Mouse (Mus musculus) midbrain, embryonic 14.5 days (tissue): Measurements from ENCODE around the gene Sumo2. TPM values are rescaled to one million over a fixed set of nuclear protein-coding genes. Genes with fewer than 3 reads are reported as not detected.
A peak's percentile ranks its signal among the peaks of the same experiment; 100 is the strongest.

Source experiments
- ATAC-seq: fragments of 200-750 bp; cut with Nextera tagmentation; 2 replicates; pipeline ENCODE4 v1.8.0; 2017; ENCODE audit warnings: moderate number of reproducible peaks, moderate library complexity; ENCODE audit not compliant: low FRiP score, low TSS enrichment
- DNase-seq: peaks from one replicate; pipeline ENCODE4 v3.0.0-alpha.2; 2015
- H3K27ac ChIP-seq: fragments of 300-500 bp; sonication (generic); replicated peaks from 2 replicates; pipeline ENCODE4 v1.5.1; 2014; ENCODE audit warnings: mild to moderate bottlenecking, low read depth, low read length, moderate library complexity
- H3K27me3 ChIP-seq: fragments of 300-500 bp; sonication (generic); 2 replicates; pipeline ENCODE4 v1.6.1; 2014; ENCODE audit warnings: low read length, control low read depth, mixed read lengths; ENCODE audit not compliant: control insufficient read depth, insufficient read depth
- H3K36me3 ChIP-seq: fragments of 300-500 bp; sonication (generic); 2 replicates; pipeline ENCODE4 v1.6.1; 2014; ENCODE audit warnings: low read length, control low read depth; ENCODE audit not compliant: control insufficient read depth, insufficient read depth
- H3K4me1 ChIP-seq: fragments of 300-500 bp; sonication (generic); 2 replicates; pipeline ENCODE4 v1.6.1; 2014; ENCODE audit warnings: mild to moderate bottlenecking, antibody characterized with exemption, low read length, control low read depth; ENCODE audit not compliant: control insufficient read depth, insufficient read depth
- H3K4me2 ChIP-seq: fragments of 300-500 bp; sonication (generic); 2 replicates; pipeline ENCODE4 v1.6.1; 2014; ENCODE audit warnings: mild to moderate bottlenecking, low read length, moderate library complexity
- H3K4me3 ChIP-seq: fragments of 300-500 bp; sonication (generic); replicated peaks from 2 replicates; pipeline ENCODE4 v1.5.1; 2014; ENCODE audit warnings: low read depth, low read length
- H3K9ac ChIP-seq: fragments of 300-500 bp; sonication (generic); replicated peaks from 2 replicates; pipeline ENCODE4 v1.6.1; 2014; ENCODE audit warnings: mild to moderate bottlenecking, low read length, moderate library complexity
- H3K9me3 ChIP-seq: fragments of 300-500 bp; sonication (generic); 2 replicates; pipeline ENCODE4 v1.6.1; 2016; ENCODE audit warnings: low read length, control low read depth, mixed read lengths; ENCODE audit not compliant: control insufficient read depth
- WGBS: fragments of 180-500 bp; shearing (Covaris S2); extraction: QIAGEN DNeasy Blood & Tissue Kit; methylation state at CpG from one replicate; pipeline ENCODE4 v1.1.7; 2014; 5-methylcytosine and 5-hydroxymethylcytosine counted together
- polyA plus RNA-seq: library from polyadenylated mRNA; unstranded; fragments of >200 nt; fragmentation: Nextera tagmentation; extraction: Ambion mirVana; gene quantifications from 2 replicates; pipeline ENCODE4 v1.2.1, GENCODE M21; 2014

Sumo2 gene
- polyA plus RNA-seq, result 1,242 and 1,259 TPM in 2 replicates

- Histone ChIP-seq H3K4me2 (peak within 1 kb of the TSS; percentile 77), H3K4me3 (peak within 1 kb of the TSS; percentile 91)
- under 1% methylated on average over 54 of the region's 70 CpGs for WGBS
These were observed at the start of gene Sumo2 for GRCm38 (mm10) chr11:115536038-115536681. Gene Sumo2, minus strand, starts transcription at chr11:115536276.

DNA sequence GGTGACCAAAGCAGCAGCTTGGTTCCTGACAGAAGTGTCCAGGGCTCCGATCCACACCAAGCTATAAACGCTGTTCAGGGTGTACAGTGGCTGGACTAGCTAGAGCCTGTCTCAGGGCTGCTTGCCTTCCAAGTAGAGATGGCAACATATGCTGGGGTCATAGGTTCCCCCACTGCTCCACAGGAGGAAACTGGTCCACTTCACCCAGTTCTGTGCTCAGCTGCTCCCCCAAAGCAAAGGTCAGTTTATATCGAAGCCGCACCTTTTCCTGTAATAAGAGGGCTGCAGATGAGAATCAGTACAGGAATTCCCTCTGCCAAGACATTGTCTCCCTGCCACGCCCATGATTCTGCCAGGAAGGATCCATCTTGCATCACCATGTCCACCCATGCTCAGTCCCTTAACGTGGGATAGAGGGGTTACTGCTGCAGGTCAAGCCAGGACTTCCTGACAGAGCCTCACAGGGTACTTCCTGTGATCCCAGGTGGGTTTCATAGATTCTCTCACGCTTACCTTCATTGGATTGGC lies 49.6 kb upstream of the Sumo2 start:
- Histone ChIP-seq H3K27ac (no peak overlapping the region), H3K27me3 (no peaks in the 10 kb centered on the region), H3K9me3 (no peaks in the 10 kb centered on the region), H3K4me1 (no peaks in the 10 kb centered on the region), H3K4me3 (no peak overlapping the region), H3K9ac (no peak overlapping the region), H3K36me3 (peaks cover 95% of the 10 kb centered on the region), H3K4me2 (no peak overlapping the region)
- WGBS, result 94% methylated on average over 7 of the region's 7 CpGs
- DNase-seq (no peak), ATAC-seq (no peak)

More at GRCm38 (mm10) chr11:115536038-115536681, at the start of gene Sumo2:
- peak within 1 kb of the TSS; percentile 99 for H3K27ac ChIP-seq
- H3K9me3 ChIP-seq, result no peaks in the 10 kb centered on the region
- H3K9ac ChIP-seq, result peak within 1 kb of the TSS; percentile 87
- H3K4me1 ChIP-seq, result peaks cover 16% of the 10 kb centered on the region
- peaks cover 31% of the 10 kb centered on the region for H3K36me3 ChIP-seq
- no peaks in the 10 kb centered on the region for H3K27me3 ChIP-seq
- ATAC-seq, result peak; percentile 88
- DNase-seq, result peak; percentile 99

- no peak overlapping the region for H3K27ac ChIP-seq
- no peak for ATAC-seq
- no peaks in the 10 kb centered on the region for H3K9me3 ChIP-seq
- WGBS, result 88% methylated on average over 10 of the region's 10 CpGs
- H3K9ac ChIP-seq, result no peak overlapping the region
- no peak overlapping the region for H3K4me3 ChIP-seq
- DNase-seq, result no peak
- no peaks in the 10 kb centered on the region for H3K27me3 ChIP-seq
- no peak overlapping the region for H3K4me2 ChIP-seq
- no peaks in the 10 kb centered on the region for H3K4me1 ChIP-seq
- H3K36me3 ChIP-seq, result peaks cover 93% of the 10 kb centered on the region
These were observed 48.4 kb upstream of the Sumo2 start for GRCm38 (mm10) chr11:115584376-115585073.

DNA sequence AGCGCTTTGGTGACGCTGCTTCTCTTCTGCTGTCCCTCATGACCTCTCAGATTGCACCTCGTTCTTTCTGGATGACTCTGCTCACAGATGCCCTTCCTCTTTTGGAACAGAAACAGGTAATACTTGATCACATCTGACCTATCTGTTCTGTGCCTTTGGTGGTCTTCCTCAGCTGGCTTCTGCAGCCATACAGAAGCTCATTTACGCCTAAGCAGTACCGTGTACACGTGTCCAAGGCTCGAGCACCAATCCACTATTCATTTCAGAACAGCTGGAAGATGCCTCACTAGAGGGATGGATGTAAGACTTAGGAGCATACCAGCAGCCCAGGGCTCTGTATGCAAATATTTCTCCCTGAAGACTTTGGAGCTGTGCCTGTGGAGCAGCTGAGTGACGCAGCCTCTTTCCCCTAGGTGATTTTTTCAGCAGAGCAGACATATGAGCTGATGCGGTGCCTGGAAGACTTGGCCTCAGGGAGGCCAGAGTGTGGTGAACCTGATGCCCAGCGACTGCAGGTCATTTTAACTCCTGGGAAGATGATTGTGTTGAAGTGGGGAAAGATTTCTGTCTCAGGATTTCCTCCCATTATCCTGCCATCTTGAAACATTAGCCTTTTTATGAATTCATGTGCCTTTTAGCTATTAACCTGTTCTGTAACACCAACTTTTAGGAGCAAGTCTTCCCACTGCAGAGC lies 47.0 kb upstream of the Sumo2 start:
- no peaks in the 10 kb centered on the region for H3K4me1 ChIP-seq
- DNase-seq, result no peak
- H3K9ac ChIP-seq, result no peak overlapping the region
- no peak overlapping the region for H3K27ac ChIP-seq
- peaks cover 95% of the 10 kb centered on the region for H3K36me3 ChIP-seq
- H3K9me3 ChIP-seq, result no peaks in the 10 kb centered on the region
- ATAC-seq, result no peak
- no peak overlapping the region for H3K4me2 ChIP-seq
- H3K4me3 ChIP-seq, result no peak overlapping the region
- 85% methylated on average over 10 of the region's 10 CpGs for WGBS
- no peaks in the 10 kb centered on the region for H3K27me3 ChIP-seq

GRCm38 (mm10) chr11:115579080-115579479 lies 43.0 kb upstream of the Sumo2 start:
- H3K4me2 ChIP-seq, result no peak overlapping the region
- DNase-seq (no peak), ATAC-seq (no peak)
- H3K4me1 ChIP-seq, result no peaks in the 10 kb centered on the region
- no peak overlapping the region for H3K9ac ChIP-seq
- H3K27ac ChIP-seq, result no peak overlapping the region
- no peak overlapping the region for H3K4me3 ChIP-seq
- no peaks in the 10 kb centered on the region for H3K9me3 ChIP-seq
- H3K36me3 ChIP-seq, result peaks cover 66% of the 10 kb centered on the region
- H3K27me3 ChIP-seq, result no peaks in the 10 kb centered on the region

- Histone ChIP-seq H3K4me1 (peaks cover 7% of the 10 kb centered on the region; the same call in 1 of the 2 replicates), H3K27ac (no peak overlapping the region), H3K27me3 (no peaks in the 10 kb centered on the region), H3K36me3 (peaks cover 40% of the 10 kb centered on the region), H3K9me3 (no peaks in the 10 kb centered on the region), H3K4me2 (peak overlapping the region; percentile 73), H3K9ac (peak overlapping the region; percentile 73; the same call in 1 of the 2 replicates), H3K4me3 (peak overlapping the region; percentile 75)
- no peak for ATAC-seq
- 20% methylated on average over 7 of the region's 7 CpGs for WGBS
- DNase-seq, result no peak
These were observed 28.9 kb upstream of the Sumo2 start for GRCm38 (mm10) chr11:115564961-115565360.

GRCm38 (mm10) chr11:115564064-115564809 lies 28.2 kb upstream of the Sumo2 start, which contains the start of gene Nup85:
Gene Nup85, plus strand, starts transcription at chr11:115564434.
- Histone ChIP-seq H3K36me3 (peaks cover 33% of the 10 kb centered on the region), H3K9me3 (no peaks in the 10 kb centered on the region), H3K4me2 (peak within 1 kb of the TSS; percentile 73), H3K4me1 (peaks cover 7% of the 10 kb centered on the region; the same call in 1 of the 2 replicates), H3K4me3 (peak within 1 kb of the TSS; percentile 75), H3K27ac (peak within 1 kb of the TSS; percentile 84), H3K9ac (peak within 1 kb of the TSS; percentile 73), H3K27me3 (no peaks in the 10 kb centered on the region)
- DNase-seq, result peak; percentile 99
- WGBS, result under 1% methylated on average over 42 of the region's 42 CpGs
- ATAC-seq, result peak; percentile 84

- ATAC-seq (no peak), DNase-seq (no peak)
- Histone ChIP-seq H3K36me3 (peaks cover 24% of the 10 kb centered on the region), H3K27me3 (no peaks in the 10 kb centered on the region), H3K4me2 (peak overlapping the region; percentile 73), H3K4me1 (peaks cover 7% of the 10 kb centered on the region; the same call in 1 of the 2 replicates), H3K4me3 (peak overlapping the region; percentile 75), H3K27ac (peak overlapping the region; percentile 84; the same call in 1 of the 2 replicates), H3K9me3 (no peaks in the 10 kb centered on the region), H3K9ac (0 out of 2 replicates have a peak overlapping the region, but pooled peaks have one; percentile 73)
- WGBS, result 44% methylated on average over 4 of the region's 4 CpGs
These were observed 27.3 kb upstream of the Sumo2 start for GRCm38 (mm10) chr11:115563406-115563805.
